Mouse (Mus musculus): Measurements from ENCODE around the gene Tmem178b.

Tmem178b gene

DNA sequence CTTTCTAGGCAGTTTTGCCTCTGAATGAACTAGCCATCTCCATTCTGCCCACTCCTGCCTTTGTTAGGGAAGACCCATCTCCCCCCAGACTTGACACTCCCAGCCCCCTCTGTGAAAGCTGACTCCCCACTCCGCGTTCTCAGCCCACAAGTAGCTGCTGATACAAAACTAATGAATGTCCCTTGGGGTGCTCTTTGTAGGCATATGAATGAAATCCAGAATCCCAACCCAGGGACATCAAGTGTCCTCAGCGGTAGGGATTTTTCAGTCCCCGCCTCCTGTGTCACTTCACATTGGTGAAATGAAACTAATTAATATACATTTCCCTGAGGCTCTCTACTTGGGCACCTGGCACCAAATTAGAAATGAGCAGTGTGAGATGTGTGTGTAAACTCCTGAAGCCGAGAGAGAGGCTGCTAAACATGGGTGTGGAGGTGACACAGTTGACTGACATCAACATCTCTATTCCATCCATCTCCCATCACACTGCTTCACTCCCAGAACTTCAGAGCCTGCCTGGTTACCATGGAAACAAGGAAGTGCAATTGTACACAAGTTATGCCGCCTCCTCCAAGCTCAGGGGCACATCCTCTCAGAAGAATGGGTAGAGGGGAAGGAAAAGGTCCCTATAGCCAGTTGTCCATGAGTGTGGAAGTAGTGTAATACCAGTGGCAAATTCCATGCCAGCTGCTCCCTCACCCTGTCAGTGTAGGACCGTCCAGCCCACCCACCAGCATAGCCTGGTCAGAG lies 142.8 kb downstream of the Tmem178b start:
- no peak for DNase-seq (ENCODE audit: low read depth, low spot score)

DNA sequence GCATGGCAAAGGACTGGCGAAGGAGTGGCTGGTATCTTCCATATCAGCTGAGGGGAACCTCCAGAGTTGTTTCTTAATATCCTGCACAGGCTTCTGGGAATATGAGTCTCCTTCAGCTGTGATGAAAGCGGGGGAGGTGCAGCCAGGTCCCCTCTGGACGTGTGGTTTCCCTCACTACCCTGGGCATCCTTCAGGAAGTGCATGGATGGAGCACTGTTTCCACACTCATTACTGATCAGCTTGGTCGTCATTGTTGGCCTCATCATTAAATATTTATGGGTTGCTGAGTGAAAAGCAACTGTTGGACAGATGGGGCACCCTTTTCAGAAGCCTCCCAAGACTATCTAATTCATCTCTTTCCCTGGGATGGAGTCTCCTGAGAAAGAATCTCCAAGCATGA lies 146.3 kb downstream of the Tmem178b start:
- DNase-seq (ENCODE audit: low read depth, low spot score), result no peak

DNA sequence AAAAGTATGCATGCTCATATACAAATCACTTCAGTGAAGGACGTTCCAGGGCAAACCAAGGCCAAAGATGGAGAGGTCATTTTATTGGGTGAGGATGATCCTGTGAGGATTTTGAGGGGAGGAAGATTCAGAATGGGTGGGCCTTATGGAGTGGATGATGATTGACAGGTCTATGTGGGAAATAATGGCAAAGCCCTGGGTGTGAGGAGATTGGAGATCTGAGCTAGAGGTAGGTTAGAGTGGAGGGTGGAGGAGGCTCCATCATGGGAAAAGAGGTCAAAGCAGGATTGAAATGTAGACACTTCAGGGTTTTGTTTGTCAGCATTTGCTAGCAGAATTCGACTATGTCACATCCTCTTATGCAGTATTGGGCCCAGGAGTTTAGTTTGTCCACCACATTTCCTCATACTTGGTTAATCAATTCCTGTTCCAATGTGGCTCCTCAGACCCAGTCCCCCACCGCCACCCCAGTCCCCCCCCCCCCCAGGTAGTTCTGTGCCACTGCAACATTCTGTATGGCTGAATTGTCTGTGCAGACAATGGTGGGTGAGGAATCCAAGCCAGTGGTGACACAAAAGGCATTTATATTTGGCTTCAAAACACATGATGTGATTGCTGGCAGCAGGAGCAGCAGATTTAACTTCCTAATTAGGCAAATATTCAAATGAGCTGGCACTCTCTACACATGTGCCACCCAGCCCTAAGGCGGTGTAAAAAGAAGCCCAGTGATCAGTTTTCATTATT lies 150.7 kb downstream of the Tmem178b start:
- DNase-seq (ENCODE audit: low read depth, low spot score), result no peak

DNA sequence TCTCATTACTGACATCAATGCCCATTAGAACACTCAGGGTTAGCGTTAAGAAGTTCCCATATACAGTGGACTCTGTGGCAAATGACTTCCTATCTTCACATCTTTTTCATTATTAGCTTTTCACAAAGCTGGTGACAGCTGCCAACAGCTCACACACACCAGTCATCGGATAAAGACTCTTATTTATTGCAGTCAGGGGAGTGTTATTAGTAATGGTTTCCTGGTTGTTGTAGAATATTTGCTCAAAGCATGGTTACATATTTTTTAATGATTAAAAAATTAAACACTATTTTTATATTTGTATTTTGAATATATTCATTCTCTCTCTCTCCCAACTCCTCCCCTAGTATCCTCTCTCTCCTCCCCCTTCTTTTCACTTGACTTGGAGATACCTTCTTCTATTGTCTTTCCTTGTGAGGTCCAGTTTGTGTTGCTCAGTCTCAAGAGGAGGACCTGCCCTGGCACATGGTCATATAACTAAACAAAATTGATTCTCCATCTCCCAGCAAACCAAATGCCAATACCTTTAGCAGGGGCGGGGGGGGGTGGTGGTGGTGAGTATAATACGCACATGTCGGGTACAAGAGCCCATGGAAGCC lies 151.4 kb downstream of the Tmem178b start:
- no peak for DNase-seq (ENCODE audit: low read depth, low spot score)

DNA sequence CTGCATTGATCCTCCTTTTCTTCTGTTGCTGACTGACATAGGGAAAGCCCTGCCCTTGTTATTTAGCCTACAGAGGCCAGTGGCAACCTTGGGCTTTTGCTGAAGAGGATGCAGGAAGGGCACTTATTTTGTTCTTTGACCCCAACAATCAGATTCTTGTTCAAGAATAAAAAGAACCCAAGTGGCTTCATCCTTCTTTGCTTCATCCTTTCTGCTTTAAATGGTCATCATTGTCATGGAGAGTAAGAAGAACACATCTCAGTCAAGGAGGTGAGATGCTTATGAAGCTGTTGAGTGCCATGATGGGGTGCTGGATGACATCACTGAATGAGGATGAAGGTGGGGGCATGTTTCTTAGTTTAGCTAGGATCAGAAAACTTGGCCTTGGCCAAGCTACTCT lies 159.8 kb downstream of the Tmem178b start:
- no peak for DNase-seq (ENCODE audit: low read depth, low spot score)

DNA sequence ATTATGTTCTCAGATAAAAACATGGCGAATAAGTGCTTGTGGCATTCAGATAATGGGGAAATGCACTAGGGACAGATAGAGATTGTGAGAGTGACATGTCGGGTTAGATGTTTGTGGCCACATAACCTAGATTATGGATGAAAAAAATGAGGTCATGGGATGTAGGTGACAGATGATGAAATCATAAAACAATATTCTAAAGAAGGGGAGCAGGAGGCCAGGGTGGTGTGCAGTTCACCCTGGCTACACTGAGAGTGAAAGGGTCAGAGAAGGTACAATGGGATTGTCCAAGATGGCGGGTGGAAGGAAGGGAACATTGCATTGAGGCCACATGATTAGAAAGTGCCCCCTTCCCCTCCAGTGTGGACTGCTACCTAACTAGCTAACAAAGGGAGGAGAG lies 160.9 kb downstream of the Tmem178b start:
- no peak for DNase-seq (ENCODE audit: low read depth, low spot score)

DNA sequence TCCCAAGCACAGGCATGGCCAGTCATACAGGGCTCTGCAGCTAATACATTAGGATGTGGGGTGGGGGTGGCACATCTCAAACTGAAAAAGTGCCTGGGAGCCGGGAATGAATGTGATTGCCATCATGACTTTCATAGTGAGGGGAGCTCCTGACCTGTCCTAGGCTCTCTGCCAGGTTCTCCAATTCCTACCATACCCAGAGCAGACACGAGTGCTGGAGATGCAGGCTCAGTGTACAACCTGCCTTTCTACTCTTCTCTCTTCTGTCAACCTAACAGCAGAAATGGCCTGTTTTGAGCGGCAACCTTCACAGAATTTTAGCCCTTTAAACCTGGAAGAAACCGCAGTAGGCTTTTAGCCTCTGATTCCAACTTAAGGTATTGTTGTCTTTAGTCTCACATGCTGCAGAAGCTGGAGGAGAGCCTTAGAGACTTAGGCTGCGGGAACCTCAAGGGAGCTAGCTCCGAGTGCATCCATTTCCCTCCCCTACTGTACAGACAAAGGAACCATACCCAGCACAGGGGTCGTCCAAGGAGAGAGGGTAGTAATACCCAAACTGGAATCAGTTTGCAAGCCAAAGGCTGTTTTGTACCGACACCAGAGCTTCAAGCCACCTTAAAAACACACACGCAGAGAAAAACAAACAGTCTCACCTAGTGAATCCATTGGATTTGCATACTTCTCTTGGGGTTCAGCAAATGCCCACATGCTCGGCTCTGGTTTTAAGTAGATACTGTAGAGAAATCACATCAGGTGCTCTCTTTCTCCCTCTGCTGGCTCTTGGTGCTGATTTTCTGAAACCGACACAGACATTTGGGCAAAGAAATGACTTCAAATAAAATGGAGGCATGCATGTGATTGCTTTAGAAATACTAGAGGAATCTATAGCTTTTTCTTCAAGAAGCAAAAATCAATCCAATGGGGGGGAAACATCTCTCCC lies 176.2 kb downstream of the Tmem178b start:
- DNase-seq (ENCODE audit: low read depth, low spot score), result peak; percentile 7

DNA sequence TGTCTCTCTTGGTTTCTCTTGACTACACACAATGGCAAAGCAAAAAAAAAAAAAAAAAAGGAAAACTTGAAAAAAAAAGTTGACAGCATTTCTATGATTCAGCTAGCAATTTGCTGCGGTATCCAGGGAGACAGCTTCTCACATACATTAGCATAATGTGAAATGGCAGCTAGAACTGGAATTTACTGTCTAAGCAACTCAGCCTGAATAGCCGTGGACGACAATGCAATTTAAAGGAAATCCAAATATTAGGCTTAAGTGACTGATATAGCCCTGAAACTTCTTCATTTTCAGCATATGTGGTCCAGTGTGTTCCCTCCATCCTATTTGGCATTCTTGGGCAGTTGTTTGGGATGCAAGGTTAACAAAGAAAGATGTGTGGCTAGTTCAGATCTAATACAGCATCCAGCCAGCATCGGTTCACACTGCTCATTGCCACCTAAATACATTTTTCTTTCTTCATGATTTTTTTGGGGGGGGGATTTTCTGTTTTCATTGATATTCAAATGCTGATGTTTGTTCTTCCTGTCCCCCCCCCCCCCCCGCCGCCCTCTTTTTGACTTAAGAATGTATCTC lies 176.9 kb downstream of the Tmem178b start:
- no peak for DNase-seq (ENCODE audit: low read depth, low spot score)

DNA sequence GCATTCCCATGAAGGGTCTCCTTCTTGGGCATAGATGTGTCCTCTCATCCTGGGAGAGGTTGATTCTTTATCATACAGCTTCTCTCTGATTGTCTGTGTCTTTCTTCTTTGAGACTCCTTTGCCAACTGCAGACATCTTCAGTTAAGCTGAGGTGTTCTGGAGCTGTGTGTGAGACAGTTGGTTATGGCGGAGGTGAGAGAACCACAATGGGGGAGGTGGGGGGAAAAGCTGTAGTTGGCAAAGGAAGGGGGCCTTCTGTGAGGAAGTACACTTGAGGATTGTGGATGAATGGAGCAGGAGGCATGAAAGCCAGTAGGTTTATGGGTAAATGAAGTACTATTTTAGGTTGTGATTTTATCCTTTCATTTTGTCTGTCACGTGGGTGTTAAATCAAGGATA lies 178.6 kb downstream of the Tmem178b start:
- no peak for DNase-seq (ENCODE audit: low read depth, low spot score)

DNA sequence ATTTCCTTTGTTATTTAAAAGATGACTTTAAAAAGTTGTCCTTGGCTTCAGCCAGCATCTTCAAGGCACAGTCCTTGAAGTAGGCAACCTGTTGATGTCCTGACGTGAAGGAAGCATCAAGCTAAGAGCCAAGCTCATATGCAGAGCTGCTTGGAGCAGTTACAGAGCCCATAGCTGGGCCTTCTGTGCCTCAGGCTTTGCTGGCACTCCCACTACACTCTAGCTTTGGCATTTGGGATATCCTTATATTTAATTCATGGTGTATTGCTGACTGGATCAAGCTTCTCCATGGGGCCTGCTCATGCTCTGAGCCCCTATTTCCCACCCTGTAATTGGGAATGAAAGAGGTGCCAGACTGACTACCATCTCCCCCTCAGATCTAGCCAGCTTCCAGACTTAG lies 179.5 kb downstream of the Tmem178b start:
- no peak for DNase-seq (ENCODE audit: low read depth, low spot score)

DNA sequence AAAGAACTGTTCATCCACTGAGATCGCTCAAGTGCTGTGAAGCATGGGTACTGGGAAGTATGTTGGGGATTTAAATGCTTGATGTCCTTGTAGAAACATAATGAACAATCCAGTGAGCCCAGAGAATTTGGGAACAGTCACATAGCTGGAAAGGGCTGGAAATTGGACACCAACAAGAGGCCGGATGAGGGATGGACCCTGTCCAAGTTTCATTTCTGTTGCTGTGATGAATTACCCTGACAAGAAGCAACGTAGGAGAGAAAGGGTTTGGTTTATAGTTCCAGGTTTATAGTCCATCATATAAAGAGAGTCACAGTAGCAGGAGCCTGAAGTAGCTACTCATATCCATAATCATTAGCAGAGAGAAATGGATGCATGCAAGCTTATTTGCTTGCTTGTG lies 186.4 kb downstream of the Tmem178b start:
- DNase-seq (ENCODE audit: low read depth, low spot score), result no peak

DNA sequence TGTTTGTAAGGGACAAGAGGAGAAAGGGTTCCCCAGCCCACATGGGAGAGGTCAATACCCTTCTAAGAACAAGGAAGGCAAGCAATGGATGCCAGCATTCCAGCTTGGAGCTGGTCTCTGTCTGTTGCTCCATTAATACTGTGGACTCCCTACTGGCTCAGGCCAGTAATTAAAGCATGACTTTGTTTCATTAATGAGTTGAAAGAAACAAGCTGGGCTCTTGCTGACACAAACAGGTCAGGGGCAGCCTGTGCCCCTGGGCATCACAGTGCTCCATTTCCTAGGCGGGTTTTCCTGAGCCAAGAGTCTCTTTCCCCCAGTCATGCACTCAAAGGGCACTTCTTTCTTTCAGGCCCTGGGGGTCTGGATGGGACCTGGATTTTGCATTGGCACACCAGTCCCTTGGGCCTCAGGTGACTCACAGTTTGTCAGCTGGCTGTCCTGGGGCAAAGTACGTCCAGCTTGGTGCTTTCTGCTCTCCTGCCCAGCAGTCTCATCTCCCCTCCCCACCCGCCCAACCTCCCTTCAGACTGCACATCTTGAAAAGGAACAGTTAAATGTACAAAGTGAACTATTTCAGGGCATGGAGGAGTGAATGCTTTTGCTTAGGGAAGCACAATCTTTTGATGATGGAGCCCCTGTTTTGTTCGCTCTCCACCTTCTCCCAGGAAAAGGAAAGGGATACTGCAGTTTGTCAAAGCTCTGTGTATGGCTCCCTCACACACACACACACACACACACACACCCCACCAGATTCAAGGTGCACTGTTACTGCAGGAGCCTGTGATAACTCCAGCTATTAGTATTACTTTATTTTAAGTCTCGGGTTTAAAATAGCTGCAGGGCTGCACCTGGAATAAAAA lies 188.5 kb downstream of the Tmem178b start:
- no peak for DNase-seq (ENCODE audit: low read depth, low spot score)

DNA sequence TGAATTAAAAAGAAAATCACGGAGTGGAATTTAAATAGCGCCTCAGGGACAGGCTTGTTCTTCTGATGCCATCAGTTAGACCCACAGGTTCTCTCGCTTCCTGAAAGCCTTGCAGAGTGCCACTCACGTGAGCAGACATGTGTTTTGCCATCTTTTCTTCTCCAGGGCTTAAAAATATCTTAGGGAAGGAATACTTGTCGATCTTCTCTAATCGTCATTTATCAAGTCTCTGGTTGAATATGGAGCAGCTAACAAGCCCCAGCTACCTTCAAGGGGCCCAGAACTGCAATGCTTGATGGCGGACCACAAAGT lies 189.1 kb downstream of the Tmem178b start:
- no peak for DNase-seq (ENCODE audit: low read depth, low spot score)

DNA sequence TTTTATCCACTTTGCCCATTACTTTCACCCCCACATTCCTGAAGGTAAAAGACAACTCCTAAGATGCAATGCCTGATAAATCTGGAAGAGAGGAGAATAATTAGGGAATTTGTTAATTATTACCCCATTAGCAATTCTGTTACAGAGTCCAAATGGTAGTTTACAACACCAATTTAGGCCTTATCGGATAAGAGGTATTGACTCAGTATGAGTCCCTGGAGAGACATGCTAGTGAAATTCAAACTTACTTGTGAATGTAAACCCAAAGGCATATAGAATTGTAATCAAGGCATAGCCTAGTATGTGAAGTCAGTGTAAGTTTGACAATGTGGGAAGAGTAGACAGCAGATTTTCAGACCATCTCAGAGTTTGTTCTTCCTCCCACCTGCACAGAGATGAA lies 190.4 kb downstream of the Tmem178b start:
- no peak for DNase-seq (ENCODE audit: low read depth, low spot score)

DNA sequence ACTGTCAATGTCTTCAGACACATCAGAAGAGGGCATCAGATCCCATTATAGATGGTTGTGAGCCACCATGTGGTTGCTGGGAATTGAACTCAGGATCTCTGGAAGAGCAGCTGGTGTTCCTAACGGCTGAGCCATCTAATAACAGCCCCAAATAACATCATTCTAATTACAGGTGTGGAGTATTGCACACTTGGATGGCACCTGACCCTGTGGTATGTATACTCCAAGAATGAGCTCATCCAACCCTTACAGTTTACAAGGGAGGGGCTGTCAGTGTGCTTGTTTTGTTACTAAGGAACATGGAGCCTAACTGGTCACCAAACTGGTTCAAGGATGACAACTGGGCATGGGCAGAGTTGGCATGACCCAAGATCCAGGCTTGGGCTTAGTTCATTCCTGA lies 190.8 kb downstream of the Tmem178b start:
- no peak for DNase-seq (ENCODE audit: low read depth, low spot score)

DNA sequence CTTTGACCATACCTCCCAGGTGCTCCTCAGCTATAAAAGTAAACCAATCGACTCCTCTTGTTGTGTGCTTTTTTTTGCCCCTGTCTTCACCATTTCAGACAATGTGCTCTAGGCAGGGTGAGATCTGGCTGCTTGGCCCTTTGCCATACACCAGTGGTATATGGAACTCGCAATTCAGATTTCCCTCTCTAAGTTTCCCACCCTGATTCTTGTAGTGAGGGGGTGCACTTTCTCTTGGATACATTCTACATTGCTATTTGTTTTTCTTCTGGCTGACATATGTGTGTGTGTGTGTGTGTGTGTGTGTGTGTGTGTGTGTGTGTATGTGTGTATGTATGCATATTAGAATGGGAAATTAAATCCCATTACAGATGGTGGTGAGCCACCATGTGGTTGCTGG lies 191.3 kb downstream of the Tmem178b start:
- DNase-seq (ENCODE audit: low read depth, low spot score), result no peak

DNA sequence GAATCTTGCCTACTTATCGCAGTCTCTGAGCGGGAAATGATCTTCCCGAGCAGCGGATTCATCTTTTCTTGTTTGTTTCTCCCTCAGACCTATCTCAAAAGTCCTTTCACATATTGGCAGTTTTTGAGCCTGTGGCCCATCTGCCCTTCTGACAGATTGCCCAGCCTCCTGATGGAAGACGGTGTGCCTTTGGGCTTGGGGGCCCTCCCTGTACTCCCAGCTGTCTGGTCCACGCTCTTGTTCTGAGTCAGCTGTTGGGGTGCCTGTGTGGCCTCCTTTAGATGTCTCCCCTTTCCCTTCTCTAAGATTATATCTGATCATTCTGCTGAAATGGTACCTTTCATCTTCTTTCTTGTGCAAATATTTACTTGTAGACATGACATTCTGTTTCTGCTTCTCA lies 195.4 kb downstream of the Tmem178b start:
- DNase-seq (ENCODE audit: low read depth, low spot score), result no peak

DNA sequence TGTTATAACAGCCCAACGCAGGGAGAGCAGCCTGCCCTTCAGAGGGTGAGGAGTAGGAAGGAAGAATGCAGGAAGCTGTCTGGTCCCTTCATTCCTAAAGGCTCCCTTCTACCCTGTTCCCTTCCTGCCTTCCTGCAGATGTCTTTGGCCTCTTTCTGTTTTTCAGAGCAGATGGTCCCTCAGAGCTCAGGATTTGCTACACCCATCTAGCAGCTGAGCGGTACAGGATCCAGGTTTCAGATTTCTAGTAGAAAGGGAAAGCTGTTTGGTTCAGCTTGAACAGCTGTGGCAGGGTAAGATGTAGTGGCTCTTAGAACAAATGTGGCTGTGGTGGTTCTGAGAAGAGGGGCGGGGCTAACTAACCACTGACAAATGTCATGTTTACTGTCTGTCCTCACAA lies 197.9 kb downstream of the Tmem178b start:
- DNase-seq (ENCODE audit: low read depth, low spot score), result no peak

DNA sequence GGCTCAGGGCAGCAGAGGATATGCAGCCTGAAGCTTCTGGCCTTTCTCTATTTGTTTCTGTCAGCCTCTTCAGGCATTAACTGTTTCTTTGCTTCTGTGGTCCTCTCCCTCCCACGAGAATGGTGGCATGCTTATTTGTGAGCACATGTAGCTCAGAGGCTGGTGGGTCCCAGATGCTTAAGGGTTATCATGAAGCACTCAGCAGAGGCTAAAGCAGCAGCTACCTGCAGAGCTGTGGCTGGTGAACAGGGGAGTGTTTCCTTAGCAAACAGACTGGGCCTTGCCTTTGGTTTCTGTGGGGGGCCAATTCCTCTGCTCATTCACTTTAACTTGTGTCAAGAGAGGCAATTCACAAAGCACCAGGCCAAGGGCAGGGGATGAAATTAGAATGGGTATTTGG lies 203.0 kb downstream of the Tmem178b start:
- no peak for DNase-seq (ENCODE audit: low read depth, low spot score)

DNA sequence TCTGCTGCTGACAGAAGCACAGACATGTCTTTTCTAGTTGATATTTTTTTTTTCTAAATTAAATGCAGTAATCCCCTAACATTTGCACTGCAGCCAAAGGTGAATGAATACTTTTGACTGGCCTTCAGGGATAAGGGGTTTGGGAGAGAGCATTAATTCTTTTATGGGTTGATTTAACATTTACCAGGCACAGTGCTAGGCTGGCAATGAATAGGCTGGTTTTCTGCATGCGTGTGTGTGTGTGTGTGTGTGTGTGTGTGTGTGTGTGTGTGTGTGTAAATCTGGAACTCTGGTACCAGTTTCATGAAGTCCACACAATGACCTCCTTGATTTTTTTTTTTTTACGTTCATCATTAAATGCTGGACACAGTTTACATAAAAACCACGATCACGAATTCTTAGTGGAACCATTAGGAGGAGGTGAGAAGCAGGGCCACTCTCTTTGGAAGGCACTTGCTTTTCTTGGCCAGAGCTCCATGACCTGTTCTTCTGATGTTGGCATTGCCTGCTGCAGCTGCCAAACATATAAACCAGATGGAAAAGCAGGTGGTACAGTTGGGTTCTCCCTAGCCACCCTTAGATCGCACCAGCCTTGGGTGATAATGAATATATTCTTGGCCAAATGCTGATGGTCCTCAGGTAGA lies 203.7 kb downstream of the Tmem178b start:
- DNase-seq (ENCODE audit: low read depth, low spot score), result no peak

All from WW6 (cell line).